In the genomic region with DNA sequence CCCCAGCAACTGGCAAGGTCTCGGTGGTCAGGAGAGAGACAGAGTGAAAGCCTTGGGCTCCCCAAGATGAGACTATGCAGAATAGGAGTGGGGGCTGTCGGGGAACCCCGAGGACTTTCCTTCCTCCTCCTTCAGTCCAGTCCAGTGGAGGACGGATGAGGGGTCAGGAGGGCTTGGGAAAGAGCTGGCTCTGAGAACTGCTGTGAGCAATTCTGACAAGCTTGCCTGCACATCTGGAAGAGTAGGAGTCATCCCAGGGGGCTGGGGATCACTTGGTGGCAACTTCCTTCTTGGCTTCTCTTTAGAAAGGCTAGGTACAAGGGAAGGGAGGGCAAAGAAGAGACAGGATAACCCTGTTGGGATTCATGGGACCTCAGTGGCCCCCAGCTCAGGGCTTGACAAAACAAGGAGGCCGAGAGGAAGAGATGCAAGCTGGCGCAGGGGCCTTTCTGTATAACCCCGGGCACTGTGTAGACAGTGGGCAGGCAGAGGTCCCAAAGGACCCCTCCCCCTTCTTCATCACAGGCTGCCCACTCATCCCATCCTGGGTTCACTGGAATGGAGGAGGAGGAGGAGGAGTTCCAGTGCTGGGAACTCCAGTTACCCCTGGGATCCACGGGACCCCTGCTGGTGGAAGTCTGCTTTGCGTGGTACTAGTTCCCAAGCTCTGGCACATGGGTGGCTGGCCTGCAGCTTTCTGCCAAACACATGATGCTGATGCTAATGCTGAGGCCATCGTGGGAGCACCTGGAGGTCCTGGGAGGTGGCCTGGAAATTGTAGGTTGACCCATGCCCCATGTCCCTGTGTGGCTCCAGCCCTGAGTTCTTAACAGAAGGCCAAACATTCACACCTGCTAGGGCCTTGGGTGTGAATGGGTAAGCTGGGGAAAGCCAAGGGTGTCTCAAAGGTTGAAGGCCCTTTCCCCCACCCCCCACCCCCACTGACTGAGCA, we compare ENCODE assay signal across 9 mouse cellular contexts. TPM values are rescaled to one million over a fixed set of nuclear protein-coding genes. Genes with fewer than 3 reads are reported as not detected.
DNase-seq lines count a peak whose midpoint lies in the region; ATAC-seq and TF ChIP-seq lines count a peak whose summit lies in the region.
"Had no signal": no experiment of that assay in that cellular context is flagged by ENCODE, and none has a peak within 500 bp of the region (broad histone marks: within the 10 kb centered on the region; RNA-seq: fewer than 3 reads in every experiment).

No protein-coding gene starts in this region.

- H3K4me1 ChIP-seq in hindbrain, postnatal 0 days (ENCODE audit: insufficient read depth, low read length): no peaks in the 10 kb centered on the region
- H3K4me1 ChIP-seq in hindbrain, embryonic 14.5 days (replicated peaks; ENCODE audit: control insufficient read depth, insufficient read depth, low read length): no peaks in the 10 kb centered on the region
- H3K4me1 ChIP-seq in kidney, embryonic 14.5 days (ENCODE audit: control insufficient read depth, insufficient read depth, low read length): 0 out of 2 replicates have a peak, but pooled peaks cover 7% of the 10 kb centered on the region
- H3K4me1 ChIP-seq: limb, embryonic 12.5 days had no signal

- 0 out of 2 replicates have a peak overlapping the region, but pooled peaks have one; percentile 11 for H3K27ac ChIP-seq in hindbrain, postnatal 0 days
- no peak overlapping the region for H3K27ac ChIP-seq in hindbrain, embryonic 14.5 days
- no peak overlapping the region; the same call in 1 of the 2 replicates for H3K27ac ChIP-seq in kidney, embryonic 14.5 days (ENCODE audit: low read depth, low read length)
- H3K27ac ChIP-seq: limb, embryonic 12.5 days had no signal

- peaks cover 25% of the 10 kb centered on the region for H3K36me3 ChIP-seq in hindbrain, postnatal 0 days (ENCODE audit: insufficient read depth, low read length)
- H3K36me3 ChIP-seq in hindbrain, embryonic 14.5 days (replicated peaks; ENCODE audit: control insufficient read depth, insufficient read depth): peaks cover 82% of the 10 kb centered on the region
- peaks cover 63% of the 10 kb centered on the region for H3K36me3 ChIP-seq in kidney, embryonic 14.5 days (ENCODE audit: control insufficient read depth, insufficient read depth, low read length)

- WGBS in hindbrain, postnatal 0 days: 83% methylated on average over 10 of the region's 10 CpGs
- WGBS in hindbrain, embryonic 14.5 days: 84% methylated on average over 10 of the region's 10 CpGs
- 63% methylated on average over 10 of the region's 10 CpGs for WGBS in kidney, embryonic 14.5 days

- no peak overlapping the region for H3K9ac ChIP-seq in hindbrain, postnatal 0 days (replicated peaks; ENCODE audit: low read length)
- no peak overlapping the region for H3K9ac ChIP-seq in hindbrain, embryonic 14.5 days
- no peak overlapping the region for H3K9ac ChIP-seq in kidney, embryonic 14.5 days (ENCODE audit: low read depth, low read length)
- H3K9ac ChIP-seq: limb, embryonic 12.5 days had no signal

- DNase-seq in hindbrain, postnatal 0 days (ENCODE audit: low spot score): no peak
- no peak for DNase-seq in hindbrain, embryonic 14.5 days (ENCODE audit: low spot score)
- DNase-seq in 3T3-L1 (ENCODE audit: low read depth, low spot score) (peak; percentile 81), ES-CJ7 (ENCODE audit: low read depth, low spot score) (peak; percentile 60)
- DNase-seq in frontal cortex, postnatal 14 days (ENCODE audit: low spot score in 2 of 2): no peak
- DNase-seq in right cerebral cortex, postnatal 25 days: no peak
- no peak for DNase-seq in layer of hippocampus, postnatal 25 days (ENCODE audit: extremely low spot score in 1 of 2, low spot score in 1 of 2)

- no peak for ATAC-seq in hindbrain, postnatal 0 days
- ATAC-seq in hindbrain, embryonic 14.5 days (ENCODE audit: low FRiP score): no peak
- 0 out of 2 replicates have a peak, but pooled peaks have one; percentile 33 for ATAC-seq in kidney, embryonic 14.5 days (ENCODE audit: low FRiP score, low TSS enrichment)

- H3K4me3 ChIP-seq in hindbrain, postnatal 0 days (ENCODE audit: low read length): no peak overlapping the region
- no peak overlapping the region for H3K4me3 ChIP-seq in hindbrain, embryonic 14.5 days (replicated peaks; ENCODE audit: low read length)
- H3K4me3 ChIP-seq in kidney, embryonic 14.5 days (ENCODE audit: low read length): no peak overlapping the region
- H3K4me3 ChIP-seq: limb, embryonic 12.5 days had no signal

- no peaks in the 10 kb centered on the region for H3K27me3 ChIP-seq in hindbrain, postnatal 0 days (ENCODE audit: insufficient read depth, low read length)
- H3K27me3 ChIP-seq in hindbrain, embryonic 14.5 days (ENCODE audit: control insufficient read depth, insufficient read depth, low read length): no peaks in the 10 kb centered on the region
- H3K27me3 ChIP-seq in kidney, embryonic 14.5 days (ENCODE audit: control insufficient read depth, insufficient read depth, low read length): no peaks in the 10 kb centered on the region
- H3K27me3 ChIP-seq: limb, embryonic 12.5 days had no signal

- no peak overlapping the region for H3K4me2 ChIP-seq in hindbrain, postnatal 0 days (ENCODE audit: low read depth, low read length)
- no peak overlapping the region for H3K4me2 ChIP-seq in hindbrain, embryonic 14.5 days (replicated peaks)
- no peak overlapping the region for H3K4me2 ChIP-seq in kidney, embryonic 14.5 days (replicated peaks; ENCODE audit: low read depth, low read length)
- H3K4me2 ChIP-seq: limb, embryonic 12.5 days had no signal

- H3K9me3 ChIP-seq in hindbrain, postnatal 0 days (ENCODE audit: low read length): no peaks in the 10 kb centered on the region
- H3K9me3 ChIP-seq in hindbrain, embryonic 14.5 days (ENCODE audit: control insufficient read depth, low read length): no peaks in the 10 kb centered on the region
- H3K9me3 ChIP-seq in kidney, embryonic 14.5 days (ENCODE audit: control insufficient read depth, low read length): no peaks in the 10 kb centered on the region
- H3K9me3 ChIP-seq: limb, embryonic 12.5 days had no signal

- peak; percentile 45 for TF ChIP-seq CTCF in hindbrain, postnatal 0 days (IDR thresholded peaks at IDR 0.05; ENCODE audit: low read depth)

RNA-seq across cellular contexts. Expression of a gene that starts 8.0 kb away (rescaled TPM):
- total RNA-seq in hindbrain, postnatal 0 days (2014; rRNA removed): 46.4 and 52.5 TPM in 2 replicates
- 212 and 215 TPM in 2 replicates for polyA plus RNA-seq in hindbrain, postnatal 0 days (2015; fragmentation: Nextera tagmentation; extraction: Ambion mirVana)
- 207 and 216 TPM in 2 replicates for polyA plus RNA-seq in hindbrain, embryonic 14.5 days (2014; fragmentation: Nextera tagmentation; extraction: Ambion mirVana)
- 269 and 294 TPM in 2 replicates for polyA plus RNA-seq in kidney, embryonic 14.5 days (2014; fragmentation: Nextera tagmentation; extraction: Ambion mirVana)
- 100 to 1,000 TPM; 115 to 140 TPM for total RNA-seq in layer of hippocampus, postnatal 25 days (2021)

RNA-seq across cellular contexts. Expression of a gene that starts 35.7 kb away (rescaled TPM):
- 26.5 and 38.7 TPM in 2 replicates for total RNA-seq in hindbrain, postnatal 0 days (2014; rRNA removed)
- polyA plus RNA-seq in hindbrain, postnatal 0 days (2015; fragmentation: Nextera tagmentation; extraction: Ambion mirVana): 9.1 and 9.8 TPM in 2 replicates
- 10.7 and 10.8 TPM in 2 replicates for polyA plus RNA-seq in hindbrain, embryonic 14.5 days (2014; fragmentation: Nextera tagmentation; extraction: Ambion mirVana)
- polyA plus RNA-seq in kidney, embryonic 14.5 days (2014; fragmentation: Nextera tagmentation; extraction: Ambion mirVana): 4.2 and 6.2 TPM in 2 replicates
- 10 to 100 TPM; 11.0 to 13.4 TPM for total RNA-seq in layer of hippocampus, postnatal 25 days (2021)

RNA-seq across cellular contexts. Expression of a gene that starts 49.8 kb away (rescaled TPM):
- total RNA-seq in hindbrain, postnatal 0 days (2014; rRNA removed): 121 and 139 TPM in 2 replicates
- 143 and 155 TPM in 2 replicates for polyA plus RNA-seq in hindbrain, postnatal 0 days (2015; fragmentation: Nextera tagmentation; extraction: Ambion mirVana)
- polyA plus RNA-seq in hindbrain, embryonic 14.5 days (2014; fragmentation: Nextera tagmentation; extraction: Ambion mirVana): 167 and 177 TPM in 2 replicates
- 188 and 247 TPM in 2 replicates for polyA plus RNA-seq in kidney, embryonic 14.5 days (2014; fragmentation: Nextera tagmentation; extraction: Ambion mirVana)
- 100 to 1,000 TPM in 1 of 2 experiments, 10 to 100 TPM in 1; 91.1 to 109 TPM for total RNA-seq in layer of hippocampus, postnatal 25 days (2021)

Comparison
In these comparisons a context has a peak if more than half of its experiments do, and no peak if none do; other contexts are left out.
1. DNase-seq: peak in 3T3-L1 (single experiment) and ES-CJ7 (single experiment); none in hindbrain, postnatal 0 days (single experiment), hindbrain, embryonic 14.5 days (single experiment), frontal cortex, postnatal 14 days (0 of 2), right cerebral cortex, postnatal 25 days (single experiment) and layer of hippocampus, postnatal 25 days (0 of 2).